Mouse (Mus musculus): ENCODE results near the gene Glipr2.

DNA sequence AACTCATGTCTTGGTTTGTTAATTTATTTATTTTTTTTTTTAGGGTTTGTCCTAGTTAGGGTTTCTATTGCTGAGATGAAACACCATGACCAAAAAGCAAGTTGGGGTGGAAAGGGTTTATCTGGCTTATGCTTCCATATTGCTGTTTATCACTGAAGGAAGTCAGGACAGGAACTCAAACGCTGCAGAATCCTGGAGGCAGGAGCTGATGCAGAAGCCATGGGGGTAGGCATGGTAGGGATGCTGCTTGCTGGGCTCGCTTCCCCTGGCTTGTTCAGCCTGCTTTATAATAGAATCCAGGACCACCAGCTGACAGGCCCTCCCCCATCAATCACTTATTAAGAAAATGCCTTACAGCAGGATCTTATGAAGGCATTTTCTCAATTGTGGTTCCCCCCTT, 53.7 kb downstream of the Glipr2 start:
- TF ChIP-seq POLR2A (IDR thresholded peaks at IDR 0.05; ENCODE audit: extremely low read depth, insufficient read depth, low read length) = no peak
- no peak for TF ChIP-seq CTCF (IDR thresholded peaks at IDR 0.05; ENCODE audit: low read depth, low read length)
